Mouse (Mus musculus): ENCODE measurements around the gene Tmem248. TPM values are rescaled to one million over a fixed set of nuclear protein-coding genes. Genes with fewer than 3 reads are reported as not detected.

Gene Tmem248
- polyA plus RNA-seq, 1 experiment from 2014 or later: 31.0 TPM

DNA sequence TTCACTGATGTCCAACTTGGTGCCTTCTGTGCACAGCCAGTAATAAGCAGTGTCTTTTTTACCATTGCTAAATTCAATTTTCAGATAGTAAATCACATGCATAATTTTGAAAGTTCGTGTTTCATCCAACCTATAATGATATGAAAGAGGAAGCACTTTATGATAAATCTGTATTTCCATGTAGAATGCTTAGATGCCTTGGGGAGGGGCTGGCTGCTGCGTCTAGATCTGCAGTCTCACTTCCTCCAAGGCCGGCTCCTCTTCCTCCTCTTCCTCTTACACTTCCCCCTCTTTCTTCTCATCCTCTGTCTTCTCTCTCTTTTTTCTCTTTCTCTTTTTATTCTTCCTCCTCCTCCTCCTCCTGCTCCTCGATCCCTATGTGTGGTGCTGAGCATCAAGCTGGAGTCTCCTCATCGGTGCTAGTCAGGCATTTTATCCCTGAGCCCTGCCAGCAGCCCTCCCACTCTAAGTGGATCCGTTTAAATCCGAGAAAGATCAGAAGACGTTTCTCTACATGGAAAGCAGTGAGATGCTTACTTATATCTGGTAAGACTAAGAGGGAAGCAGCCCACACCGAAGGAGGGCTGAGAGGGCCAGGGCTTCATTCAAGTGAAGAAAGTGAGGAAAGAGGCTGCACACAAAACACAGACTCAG is 66.3 kb downstream of the Tmem248 start:
- Histone ChIP-seq H3K9me3 (ENCODE audit: control insufficient read depth, low read length) (no peaks in the 10 kb centered on the region), H3K9ac (replicated peaks; ENCODE audit: low read depth, low read length) (no peak overlapping the region), H3K36me3 (ENCODE audit: control insufficient read depth, insufficient read depth, low read length) (peaks cover 8% of the 10 kb centered on the region), H3K27me3 (ENCODE audit: control insufficient read depth, insufficient read depth, low read length) (no peaks in the 10 kb centered on the region), H3K4me2 (ENCODE audit: low read depth, low read length) (no peak overlapping the region), H3K4me3 (ENCODE audit: low read depth, low read length) (no peak overlapping the region), H3K4me1 (ENCODE audit: control insufficient read depth, insufficient read depth, low read length) (no peaks in the 10 kb centered on the region), H3K27ac (ENCODE audit: low read depth, low read length) (no peak overlapping the region)
- ATAC-seq (ENCODE audit: low read depth): no peak
- 95% methylated on average over 9 of the region's 9 CpGs for WGBS

DNA sequence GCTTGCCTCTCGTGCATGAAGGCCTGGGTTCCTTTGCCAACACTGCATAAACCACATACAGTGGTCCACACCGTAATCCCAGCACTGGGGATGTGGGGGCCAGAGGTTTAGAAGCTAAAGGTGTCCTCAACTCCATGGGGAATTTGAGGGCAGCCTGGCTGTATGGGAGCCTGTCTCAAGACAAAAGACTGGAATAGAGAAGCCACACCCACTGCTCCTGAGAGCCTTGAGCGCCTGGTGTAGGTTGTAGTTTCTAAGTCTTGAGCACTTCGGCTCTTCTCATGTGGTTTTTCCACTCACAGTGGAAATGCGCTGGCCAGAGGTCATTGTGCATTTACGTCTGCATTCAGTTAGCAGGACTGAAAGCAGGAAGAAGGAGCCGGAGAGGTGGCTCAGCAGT is 71.2 kb downstream of the Tmem248 start:
- Histone ChIP-seq H3K9ac (replicated peaks; ENCODE audit: low read depth, low read length) (no peak overlapping the region), H3K27ac (ENCODE audit: low read depth, low read length) (no peak overlapping the region), H3K4me3 (ENCODE audit: low read depth, low read length) (no peak overlapping the region), H3K4me1 (ENCODE audit: control insufficient read depth, insufficient read depth, low read length) (no peaks in the 10 kb centered on the region), H3K27me3 (ENCODE audit: control insufficient read depth, insufficient read depth, low read length) (no peaks in the 10 kb centered on the region), H3K36me3 (ENCODE audit: control insufficient read depth, insufficient read depth, low read length) (peaks cover 13% of the 10 kb centered on the region; the same call in 1 of the 2 replicates), H3K4me2 (ENCODE audit: low read depth, low read length) (no peak overlapping the region), H3K9me3 (ENCODE audit: control insufficient read depth, low read length) (no peaks in the 10 kb centered on the region)
- ATAC-seq (ENCODE audit: low read depth): no peak
- WGBS: 96% methylated on average over 7 of the region's 7 CpGs

- Histone ChIP-seq H3K36me3 (ENCODE audit: control insufficient read depth, insufficient read depth, low read length) (peaks cover 12% of the 10 kb centered on the region; the same call in 1 of the 2 replicates), H3K27me3 (ENCODE audit: control insufficient read depth, insufficient read depth, low read length) (no peaks in the 10 kb centered on the region), H3K9me3 (ENCODE audit: control insufficient read depth, low read length) (no peaks in the 10 kb centered on the region), H3K9ac (replicated peaks; ENCODE audit: low read depth, low read length) (no peak overlapping the region), H3K4me2 (ENCODE audit: low read depth, low read length) (no peak overlapping the region), H3K4me1 (ENCODE audit: control insufficient read depth, insufficient read depth, low read length) (no peaks in the 10 kb centered on the region), H3K27ac (ENCODE audit: low read depth, low read length) (no peak overlapping the region), H3K4me3 (ENCODE audit: low read depth, low read length) (no peak overlapping the region)
- ATAC-seq (ENCODE audit: low read depth): no peak
- WGBS: 98% methylated on average over 6 of the region's 6 CpGs
These were observed 73.4 kb downstream of the Tmem248 start for GRCm38 (mm10) chr5:130290242-130290641.

DNA sequence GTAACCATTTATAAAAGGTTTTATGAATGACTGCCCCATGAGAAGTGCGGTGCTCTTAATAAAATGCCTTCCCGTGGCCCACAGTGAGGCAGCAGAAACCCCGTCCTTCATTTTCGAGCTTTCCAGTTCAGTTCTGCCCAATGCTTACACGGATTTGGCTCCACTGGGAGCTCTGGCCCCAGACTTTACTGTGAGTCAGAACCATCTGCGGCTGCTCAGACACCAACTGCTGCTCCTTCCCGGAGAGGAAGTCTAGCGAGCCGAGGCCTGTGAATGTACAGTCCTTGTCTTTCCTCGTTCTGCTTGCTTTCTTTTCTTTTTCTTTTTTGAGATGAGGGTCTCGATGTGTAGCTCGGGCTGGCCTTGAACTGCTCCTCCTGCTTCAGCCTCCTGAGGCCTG is 73.9 kb downstream of the Tmem248 start:
- WGBS: 95% methylated on average over 12 of the region's 12 CpGs
- no peak for ATAC-seq (ENCODE audit: low read depth)
- no peaks in the 10 kb centered on the region for H3K4me1 ChIP-seq (ENCODE audit: control insufficient read depth, insufficient read depth, low read length)
- H3K27ac ChIP-seq (ENCODE audit: low read depth, low read length): no peak overlapping the region
- H3K4me3 ChIP-seq (ENCODE audit: low read depth, low read length): no peak overlapping the region
- H3K27me3 ChIP-seq (ENCODE audit: control insufficient read depth, insufficient read depth, low read length): no peaks in the 10 kb centered on the region
- no peaks in the 10 kb centered on the region for H3K9me3 ChIP-seq (ENCODE audit: control insufficient read depth, low read length)
- H3K9ac ChIP-seq (replicated peaks; ENCODE audit: low read depth, low read length): no peak overlapping the region
- no peak overlapping the region for H3K4me2 ChIP-seq (ENCODE audit: low read depth, low read length)
- peaks cover 12% of the 10 kb centered on the region; the same call in 1 of the 2 replicates for H3K36me3 ChIP-seq (ENCODE audit: control insufficient read depth, insufficient read depth, low read length)

- Histone ChIP-seq H3K36me3 (ENCODE audit: control insufficient read depth, insufficient read depth, low read length) (peaks cover 23% of the 10 kb centered on the region), H3K9ac (replicated peaks; ENCODE audit: low read depth, low read length) (no peak overlapping the region), H3K27me3 (ENCODE audit: control insufficient read depth, insufficient read depth, low read length) (no peaks in the 10 kb centered on the region)
These were observed 76.1 kb downstream of the Tmem248 start for GRCm38 (mm10) chr5:130292976-130293375.

More at GRCm38 (mm10) chr5:130292976-130293375, 76.1 kb downstream of the Tmem248 start:
- Histone ChIP-seq H3K4me1 (ENCODE audit: control insufficient read depth, insufficient read depth, low read length) (no peaks in the 10 kb centered on the region), H3K4me2 (ENCODE audit: low read depth, low read length) (no peak overlapping the region), H3K9me3 (ENCODE audit: control insufficient read depth, low read length) (no peaks in the 10 kb centered on the region), H3K4me3 (ENCODE audit: low read depth, low read length) (no peak overlapping the region), H3K27ac (ENCODE audit: low read depth, low read length) (no peak overlapping the region)
- ATAC-seq (ENCODE audit: low read depth): no peak
- WGBS: 87% methylated on average over 4 of the region's 4 CpGs

Other genes with a start within 250 kb of the Tmem248 start
- 32.7 and 38.0 TPM in 2 replicates for gene Gusb, start 214.0 kb upstream of the Tmem248 start, polyA plus RNA-seq (2014; fragmentation: Nextera tagmentation; extraction: Ambion mirVana)
- gene Asl, start 187.8 kb upstream of the Tmem248 start, polyA plus RNA-seq (2014; fragmentation: Nextera tagmentation; extraction: Ambion mirVana): 41.1 and 44.6 TPM in 2 replicates
- gene Crcp, start 187.8 kb upstream of the Tmem248 start, polyA plus RNA-seq (2014; fragmentation: Nextera tagmentation; extraction: Ambion mirVana): 46.0 and 51.9 TPM in 2 replicates
- gene Tpst1, start 143.8 kb upstream of the Tmem248 start, polyA plus RNA-seq (2014; fragmentation: Nextera tagmentation; extraction: Ambion mirVana): 48.1 and 66.1 TPM in 2 replicates
- gene Kctd7, start 72.2 kb upstream of the Tmem248 start, polyA plus RNA-seq (2014; fragmentation: Nextera tagmentation; extraction: Ambion mirVana): 16.1 and 17.5 TPM in 2 replicates
- gene Rabgef1, start 45.3 kb upstream of the Tmem248 start, polyA plus RNA-seq (2014; fragmentation: Nextera tagmentation; extraction: Ambion mirVana): 40.0 and 41.1 TPM in 2 replicates
- 48.5 and 50.5 TPM in 2 replicates for gene Sbds, start 38.4 kb downstream of the Tmem248 start, polyA plus RNA-seq (2014; fragmentation: Nextera tagmentation; extraction: Ambion mirVana)
- gene Tyw1, start 38.5 kb downstream of the Tmem248 start, polyA plus RNA-seq (2014; fragmentation: Nextera tagmentation; extraction: Ambion mirVana): 23.5 and 28.0 TPM in 2 replicates
- 20.1 and 30.3 TPM in 2 replicates for gene Caln1, start 152.4 kb downstream of the Tmem248 start, polyA plus RNA-seq (2014; fragmentation: Nextera tagmentation; extraction: Ambion mirVana)
- 0.59 TPM in 1 of 2 replicates, not detected in the other for gene A330070K13Rik, start 167.6 kb downstream of the Tmem248 start, polyA plus RNA-seq (2014; fragmentation: Nextera tagmentation; extraction: Ambion mirVana)